Mouse (Mus musculus) lung, embryonic 14.5 days (tissue): ENCODE results near the gene Camta2. TPM values are rescaled to one million over a fixed set of nuclear protein-coding genes. Genes with fewer than 3 reads are reported as not detected.

Experiments
- ATAC-seq: fragments of 200-750 bp; cut with Nextera tagmentation; 2 replicates; pipeline ENCODE4 v1.8.0; 2017; ENCODE audit warnings: mild to moderate bottlenecking, moderate TSS enrichment, moderate library complexity; ENCODE audit not compliant: insufficient read depth
- DNase-seq: peaks from one replicate; pipeline ENCODE4 v3.0.0-alpha.2; 2015
- H3K27ac ChIP-seq: fragments of 300-500 bp; sonication (generic); 2 replicates; pipeline ENCODE4 v1.5.1; 2014; ENCODE audit warnings: low read depth, mild to moderate bottlenecking, moderate library complexity
- H3K27me3 ChIP-seq: fragments of 300-500 bp; sonication (generic); 2 replicates; pipeline ENCODE4 v1.6.1; 2014; ENCODE audit warnings: low read length, control low read depth; ENCODE audit not compliant: insufficient read depth
- H3K36me3 ChIP-seq: fragments of 300-500 bp; sonication (generic); 2 replicates; pipeline ENCODE4 v1.6.1; 2014; ENCODE audit warnings: control low read depth; ENCODE audit not compliant: insufficient read depth
- H3K4me1 ChIP-seq: fragments of 300-500 bp; sonication (generic); 2 replicates; pipeline ENCODE4 v1.6.1; 2014; ENCODE audit warnings: antibody characterized with exemption, control low read depth; ENCODE audit not compliant: insufficient read depth
- H3K4me2 ChIP-seq: fragments of 300-500 bp; sonication (generic); 2 replicates; pipeline ENCODE4 v1.6.1; 2014; ENCODE audit warnings: mild to moderate bottlenecking
- H3K4me3 ChIP-seq: fragments of 300-500 bp; sonication (generic); 2 replicates; pipeline ENCODE4 v1.5.1; 2014; ENCODE audit warnings: low read depth, low read length
- H3K9ac ChIP-seq: fragments of 300-500 bp; sonication (generic); 2 replicates; pipeline ENCODE4 v1.6.1; 2014
- H3K9me3 ChIP-seq: fragments of 300-500 bp; sonication (generic); 2 replicates; pipeline ENCODE4 v1.6.1; 2016; ENCODE audit warnings: low read depth, low read length, control low read depth
- CTCF ChIP-seq: IDR thresholded peaks from 2 replicates; pipeline ENCODE4 v1.5.1; 2016; ENCODE audit warnings: antibody characterized with exemption, low read depth
- WGBS: fragments of 180-500 bp; shearing (Covaris S2); extraction: QIAGEN DNeasy Blood & Tissue Kit; methylation state at CpG from one replicate; pipeline ENCODE4 v1.1.7; 2014; 5-methylcytosine and 5-hydroxymethylcytosine counted together
- polyA plus RNA-seq: library from polyadenylated mRNA; unstranded; fragments of >200 nt; fragmentation: Nextera tagmentation; extraction: Ambion mirVana; gene quantifications from 2 replicates; pipeline ENCODE4 v1.2.1, GENCODE M21; 2014

Gene Camta2
- polyA plus RNA-seq, 1 experiment from 2014 or later, result 16.2 TPM

DNA sequence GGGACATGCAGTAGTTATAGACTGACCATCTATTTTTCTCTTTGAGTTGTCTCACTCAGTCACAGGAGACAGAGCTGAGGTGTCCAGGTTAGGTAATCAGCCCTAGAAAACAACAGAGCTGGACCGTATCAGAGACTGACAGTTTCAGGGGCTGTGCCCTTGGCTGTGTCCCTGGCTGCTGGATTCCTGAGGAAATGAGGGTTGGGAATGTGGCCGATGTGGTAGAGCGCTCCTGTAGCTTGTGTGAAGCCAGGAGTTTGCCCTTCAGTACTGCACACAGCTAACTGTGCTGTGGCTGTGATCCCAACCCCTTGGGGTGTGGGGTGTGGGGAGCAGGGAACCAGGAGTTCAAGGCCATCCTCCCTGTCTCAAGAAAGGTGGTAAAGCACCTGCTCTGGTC lies 33.2 kb upstream of the Camta2 start:
- DNase-seq, result no peak
- H3K27ac ChIP-seq, result no peak overlapping the region
- WGBS, result 97% methylated on average over 3 of the region's 3 CpGs

DNA sequence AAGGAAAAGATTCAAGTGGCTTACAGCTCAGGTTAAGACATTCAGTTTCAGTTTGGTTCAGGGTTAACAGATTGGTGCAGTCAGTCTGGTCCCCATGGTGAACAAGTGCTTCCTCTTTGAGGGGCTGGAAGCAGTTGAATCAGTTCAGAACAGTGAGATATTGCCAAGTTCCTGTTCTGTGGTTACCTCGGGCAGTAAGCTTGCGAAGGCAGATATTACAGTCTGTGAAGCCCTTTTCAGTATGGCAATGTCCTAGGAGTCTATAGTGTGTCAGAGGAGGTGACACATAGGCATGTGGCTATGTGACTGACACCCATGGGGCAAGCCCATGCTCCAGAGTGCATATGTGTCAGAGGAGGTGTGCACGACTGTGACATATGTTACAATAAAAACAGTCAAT lies 32.7 kb upstream of the Camta2 start:
- TF ChIP-seq CTCF, result no peak
- DNase-seq (no peak), ATAC-seq (no peak)
- Histone ChIP-seq H3K36me3 (peaks cover 94% of the 10 kb centered on the region), H3K4me2 (no peak overlapping the region), H3K4me3 (no peak overlapping the region), H3K4me1 (no peaks in the 10 kb centered on the region), H3K9me3 (no peaks in the 10 kb centered on the region), H3K27ac (no peak overlapping the region), H3K27me3 (no peaks in the 10 kb centered on the region), H3K9ac (no peak overlapping the region)
- WGBS, result 89% methylated on average over 3 of the region's 3 CpGs

More for the DNA sequence above, 33.2 kb upstream of the Camta2 start:
- Histone ChIP-seq H3K36me3 (peaks cover 95% of the 10 kb centered on the region), H3K4me3 (no peak overlapping the region), H3K9me3 (no peaks in the 10 kb centered on the region), H3K4me1 (no peaks in the 10 kb centered on the region), H3K27me3 (no peaks in the 10 kb centered on the region), H3K4me2 (no peak overlapping the region), H3K9ac (no peak overlapping the region)
- no peak for ATAC-seq
- no peak for TF ChIP-seq CTCF

DNA sequence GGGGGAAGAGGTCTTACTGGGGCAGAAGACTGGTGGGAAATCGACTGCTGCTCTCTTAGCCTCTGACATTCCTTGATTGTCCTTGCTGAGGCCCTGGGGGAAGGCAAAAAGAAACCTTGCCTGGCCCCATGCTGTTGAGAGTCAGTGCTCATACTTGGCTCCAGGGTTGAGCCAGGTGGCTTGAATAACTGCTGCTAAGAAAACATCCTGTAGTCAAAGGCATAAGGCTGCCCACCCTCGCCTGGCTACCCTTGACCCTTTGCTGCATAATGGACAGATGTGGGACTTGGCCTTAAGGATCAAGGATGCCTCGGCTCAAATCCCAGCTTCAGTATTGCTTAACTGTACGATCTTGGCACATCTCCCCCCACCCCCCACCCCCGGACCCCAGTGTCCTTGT lies 30.6 kb upstream of the Camta2 start:
- H3K36me3 ChIP-seq, result peaks cover 85% of the 10 kb centered on the region
- 75% methylated on average over 5 of the region's 5 CpGs for WGBS

DNA sequence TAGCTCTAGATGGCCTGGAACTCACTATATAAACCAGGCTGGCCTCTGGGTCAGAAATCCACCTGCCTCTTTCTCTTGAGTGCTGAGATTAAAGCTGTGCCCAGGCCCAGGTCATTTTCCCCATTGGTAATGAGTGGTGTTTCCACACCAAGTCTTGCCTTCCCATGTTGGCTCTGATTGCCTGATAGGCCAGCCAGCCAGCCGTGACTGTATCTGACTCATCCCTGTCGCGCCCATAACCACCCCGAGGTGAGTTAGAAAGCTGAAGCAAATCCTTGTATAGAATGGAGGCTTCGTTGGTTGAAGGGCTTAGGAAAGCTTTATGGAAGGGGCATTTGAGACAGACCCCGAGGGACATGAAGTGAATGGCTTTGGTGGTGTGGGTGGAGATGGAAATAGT lies 27.9 kb upstream of the Camta2 start:
- WGBS, result 87% methylated on average over 6 of the region's 6 CpGs
- ATAC-seq (no peak), DNase-seq (no peak)
- H3K4me3 ChIP-seq, result no peak overlapping the region
- peaks cover 88% of the 10 kb centered on the region for H3K36me3 ChIP-seq
- H3K4me2 ChIP-seq, result no peak overlapping the region
- no peaks in the 10 kb centered on the region for H3K4me1 ChIP-seq
- no peak for TF ChIP-seq CTCF
- H3K27me3 ChIP-seq, result no peaks in the 10 kb centered on the region
- H3K27ac ChIP-seq, result no peak overlapping the region
- H3K9ac ChIP-seq, result no peak overlapping the region
- no peaks in the 10 kb centered on the region for H3K9me3 ChIP-seq

More for the DNA sequence above, 30.6 kb upstream of the Camta2 start:
- ATAC-seq (no peak), DNase-seq (no peak)
- Histone ChIP-seq H3K9ac (no peak overlapping the region), H3K4me1 (no peaks in the 10 kb centered on the region), H3K9me3 (no peaks in the 10 kb centered on the region), H3K4me3 (no peak overlapping the region), H3K27me3 (no peaks in the 10 kb centered on the region), H3K27ac (no peak overlapping the region), H3K4me2 (no peak overlapping the region)
- no peak for TF ChIP-seq CTCF

DNA sequence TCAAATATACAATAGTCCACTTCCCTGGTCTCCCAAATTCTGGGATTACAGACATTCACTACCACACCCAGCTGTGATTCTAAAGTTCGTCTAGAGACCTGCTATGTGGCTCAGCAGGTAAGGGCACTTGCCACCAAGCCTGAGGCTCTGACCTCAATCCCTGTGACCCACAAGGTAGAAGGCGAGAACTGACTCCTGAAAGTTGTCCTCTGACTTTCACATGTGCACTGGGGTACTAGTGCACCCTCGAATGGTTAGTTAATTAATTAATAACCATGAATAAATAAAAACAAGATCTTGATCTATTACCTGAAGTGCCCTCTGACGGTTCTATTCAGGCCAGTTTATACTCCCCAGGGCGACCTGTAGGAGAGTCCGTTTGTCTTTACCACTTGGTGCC lies 25.3 kb upstream of the Camta2 start:
- no peaks in the 10 kb centered on the region for H3K27me3 ChIP-seq
- no peak for TF ChIP-seq CTCF
- 75% methylated on average over 6 of the region's 6 CpGs for WGBS
- H3K9ac ChIP-seq, result no peak overlapping the region
- no peak overlapping the region for H3K4me2 ChIP-seq
- no peak overlapping the region for H3K27ac ChIP-seq
- H3K36me3 ChIP-seq, result peaks cover 87% of the 10 kb centered on the region
- no peaks in the 10 kb centered on the region for H3K4me1 ChIP-seq
- ATAC-seq, result no peak
- no peak overlapping the region for H3K4me3 ChIP-seq
- H3K9me3 ChIP-seq, result no peaks in the 10 kb centered on the region
- no peak for DNase-seq

DNA sequence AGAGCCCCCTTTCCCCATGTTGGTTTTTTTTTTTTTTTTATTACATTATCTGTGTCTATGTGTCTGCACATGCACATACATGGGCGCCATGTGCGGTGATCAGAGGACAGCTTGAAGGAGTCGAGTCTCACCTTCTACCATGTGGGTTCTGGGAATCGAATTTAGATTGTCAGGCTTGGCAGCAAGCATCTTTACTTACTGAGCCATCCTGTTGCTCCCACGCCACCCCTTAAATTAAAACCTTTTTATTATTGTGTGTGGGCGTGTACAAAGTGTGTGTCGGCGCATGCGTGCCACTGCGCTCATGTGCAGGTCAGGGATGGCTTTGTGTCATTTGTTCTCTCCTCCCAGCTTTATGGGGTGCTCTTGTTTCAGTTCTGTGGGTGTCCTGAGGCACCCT lies 23.1 kb upstream of the Camta2 start:
- no peaks in the 10 kb centered on the region for H3K4me1 ChIP-seq
- ATAC-seq (no peak), DNase-seq (no peak)

DNA sequence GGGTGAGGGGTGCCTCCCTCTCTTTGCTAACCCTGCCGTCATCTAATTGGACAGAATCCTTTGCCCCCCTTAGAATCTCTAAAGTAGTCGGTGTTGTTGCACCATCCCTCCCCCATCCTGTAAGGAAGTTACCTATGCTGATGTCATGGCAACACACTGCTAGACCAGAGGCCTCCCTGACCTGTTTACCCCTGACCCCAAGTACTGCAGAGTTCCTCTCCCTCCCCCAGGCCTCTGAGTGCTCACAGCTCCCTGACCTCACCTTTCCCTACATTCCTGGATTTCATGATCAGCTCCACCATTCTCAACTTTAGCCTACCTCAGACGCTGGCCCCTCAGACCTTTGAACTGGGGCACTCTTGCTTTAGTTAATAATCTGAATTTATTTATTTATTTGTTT lies 18.2 kb upstream of the Camta2 start:
- H3K4me1 ChIP-seq, result peaks cover 8% of the 10 kb centered on the region; the same call in 1 of the 2 replicates
- ATAC-seq (no peak), DNase-seq (no peak)
- no peak overlapping the region for H3K9ac ChIP-seq
- TF ChIP-seq CTCF, result no peak
- H3K4me2 ChIP-seq, result no peak overlapping the region
- H3K9me3 ChIP-seq, result no peaks in the 10 kb centered on the region
- no peak overlapping the region for H3K4me3 ChIP-seq
- no peaks in the 10 kb centered on the region for H3K27me3 ChIP-seq
- H3K27ac ChIP-seq, result no peak overlapping the region
- peaks cover 84% of the 10 kb centered on the region for H3K36me3 ChIP-seq
- whole genome bisulfite sequencing, result 71% methylated on average over 3 of the region's 3 CpGs

More for the DNA sequence above, 23.1 kb upstream of the Camta2 start:
- Histone ChIP-seq H3K27me3 (no peaks in the 10 kb centered on the region), H3K9me3 (no peaks in the 10 kb centered on the region), H3K9ac (no peak overlapping the region), H3K36me3 (peaks cover 87% of the 10 kb centered on the region), H3K4me2 (no peak overlapping the region), H3K4me3 (no peak overlapping the region), H3K27ac (no peak overlapping the region)
- 85% methylated on average over 10 of the region's 10 CpGs for WGBS
- no peak for TF ChIP-seq CTCF

DNA sequence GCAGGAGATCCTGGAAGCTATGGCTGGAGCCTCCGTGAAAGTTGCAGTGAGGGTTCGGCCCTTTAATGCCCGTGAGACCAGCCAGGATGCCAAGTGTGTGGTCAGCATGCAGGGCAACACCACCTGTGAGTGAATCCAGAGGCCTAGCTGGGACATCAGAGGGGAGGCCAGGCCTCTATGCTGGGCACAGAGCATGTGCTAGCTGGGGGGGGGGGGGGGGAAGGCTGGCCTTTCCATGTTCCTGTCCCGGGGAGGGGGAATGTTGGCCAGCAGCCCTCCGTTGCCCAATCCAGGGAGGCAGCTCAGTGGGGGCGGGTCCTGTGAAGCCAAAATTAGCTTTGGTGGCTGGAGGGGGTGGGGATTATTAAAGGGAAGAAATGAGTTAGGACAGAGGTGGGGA lies 14.9 kb upstream of the Camta2 start:
- H3K27me3 ChIP-seq, result no peaks in the 10 kb centered on the region
- H3K4me3 ChIP-seq, result 0 out of 2 replicates have a peak overlapping the region, but pooled peaks have one; percentile 71
- peak; percentile 11 for DNase-seq
- H3K4me1 ChIP-seq, result peaks cover 8% of the 10 kb centered on the region; the same call in 1 of the 2 replicates
- ATAC-seq, result no peak
- H3K9me3 ChIP-seq, result no peaks in the 10 kb centered on the region
- 0 out of 2 replicates have a peak overlapping the region, but pooled peaks have one; percentile 4 for H3K27ac ChIP-seq
- peaks cover 51% of the 10 kb centered on the region for H3K36me3 ChIP-seq
- WGBS, result 76% methylated on average over 4 of the region's 6 CpGs
- H3K9ac ChIP-seq, result peak overlapping the region; percentile 36
- no peak for TF ChIP-seq CTCF
- peak overlapping the region; percentile 88; the same call in 1 of the 2 replicates for H3K4me2 ChIP-seq
